Mouse (Mus musculus) ES-Bruce4 (cell line): ENCODE data around the gene G3bp2. TPM values are rescaled to one million over a fixed set of nuclear protein-coding genes. Genes with fewer than 3 reads are reported as not detected.
A peak's percentile ranks its signal among the peaks of the same experiment; 100 is the strongest.

Experiments used
- H3K27ac ChIP-seq: 2 replicates; pipeline ENCODE4 v1.5.1; 2012; ENCODE audit warnings: low read length, inconsistent platforms; ENCODE audit not compliant: insufficient read depth
- H3K27me3 ChIP-seq: 2 replicates; pipeline ENCODE4 v1.6.1; 2012; ENCODE audit warnings: mild to moderate bottlenecking, low read length, inconsistent platforms; ENCODE audit not compliant: control insufficient read depth, poor library complexity, insufficient read depth, severe bottlenecking
- H3K36me3 ChIP-seq: 2 replicates; pipeline ENCODE4 v1.6.1; 2012; ENCODE audit warnings: inconsistent platforms, mild to moderate bottlenecking, low read length, moderate library complexity; ENCODE audit not compliant: control insufficient read depth, poor library complexity, insufficient read depth, severe bottlenecking
- H3K4me1 ChIP-seq: one replicate; pipeline ENCODE4 v1.8.1; 2011; ENCODE audit warnings: low read length; ENCODE audit not compliant: control insufficient read depth, insufficient read depth
- H3K4me3 ChIP-seq: 2 replicates; pipeline ENCODE4 v1.5.1; 2011; ENCODE audit warnings: low read depth, mild to moderate bottlenecking, low read length
- H3K9ac ChIP-seq: 2 replicates; pipeline ENCODE4 v1.6.1; 2012; ENCODE audit warnings: low read depth, mild to moderate bottlenecking, inconsistent platforms; ENCODE audit not compliant: poor library complexity, severe bottlenecking
- H3K9me3 ChIP-seq: replicated peaks from 2 replicates; pipeline ENCODE4 v1.6.1; 2012; ENCODE audit warnings: mild to moderate bottlenecking, low read length, inconsistent platforms; ENCODE audit not compliant: control insufficient read depth, poor library complexity, insufficient read depth, severe bottlenecking
- CTCF ChIP-seq: IDR thresholded peaks from one replicate; pipeline ENCODE4 v1.8.1; 2011; ENCODE audit warnings: low read depth, low read length
- EP300 ChIP-seq: IDR thresholded peaks from 2 replicates; pipeline ENCODE4 v1.6.1; 2011; ENCODE audit warnings: low read depth, low read length; ENCODE audit not compliant: insufficient read depth
- POLR2A ChIP-seq: IDR thresholded peaks from one replicate; pipeline ENCODE4 v1.8.1; 2011; ENCODE audit warnings: low read length; ENCODE audit not compliant: insufficient read depth
- polyA plus RNA-seq: library from polyadenylated mRNA; stranded (reverse); fragments of >200 nt; gene quantifications from 2 replicates; pipeline ENCODE4 v1.2.4, GENCODE M21; 2011; ENCODE audit warnings: low read depth; ENCODE audit not compliant: missing spikeins, insufficient read depth, insufficient read length

G3bp2 gene
- polyA plus RNA-seq, 1 experiment, result 213 TPM

- H3K36me3 ChIP-seq, result no peaks in the 10 kb centered on the region
- TF ChIP-seq EP300 (no peak), POLR2A (no peak), CTCF (no peak)
- peaks cover 7% of the 10 kb centered on the region for H3K4me1 ChIP-seq
- H3K9me3 ChIP-seq, result no peaks in the 10 kb centered on the region
- H3K4me3 ChIP-seq, result no peak overlapping the region
- no peak overlapping the region for H3K9ac ChIP-seq
- H3K27ac ChIP-seq, result no peak overlapping the region
- no peaks in the 10 kb centered on the region for H3K27me3 ChIP-seq
Measured at GRCm38 (mm10) chr5:92096786-92097185, 13.3 kb upstream of the G3bp2 start.

- no peaks in the 10 kb centered on the region for H3K36me3 ChIP-seq
- H3K9me3 ChIP-seq, result no peaks in the 10 kb centered on the region
- TF ChIP-seq POLR2A, result no peak
- TF ChIP-seq CTCF, result no peak
- no peak for TF ChIP-seq EP300
- H3K4me1 ChIP-seq, result peaks cover 5% of the 10 kb centered on the region
- no peak overlapping the region for H3K4me3 ChIP-seq
- no peak overlapping the region for H3K27ac ChIP-seq
- no peaks in the 10 kb centered on the region for H3K27me3 ChIP-seq
- no peak overlapping the region for H3K9ac ChIP-seq
Measured at GRCm38 (mm10) chr5:92094062-92094415, 10.5 kb upstream of the G3bp2 start.

GRCm38 (mm10) chr5:92093263-92094061 lies 9.9 kb upstream of the G3bp2 start:
- Histone ChIP-seq H3K36me3 (no peaks in the 10 kb centered on the region), H3K27me3 (no peaks in the 10 kb centered on the region), H3K9me3 (no peaks in the 10 kb centered on the region), H3K9ac (no peak overlapping the region), H3K4me1 (peaks cover 5% of the 10 kb centered on the region), H3K27ac (no peak overlapping the region), H3K4me3 (no peak overlapping the region)
- no peak for TF ChIP-seq CTCF
- TF ChIP-seq EP300, result no peak

- TF ChIP-seq POLR2A (no peak), CTCF (no peak), EP300 (no peak)
- Histone ChIP-seq H3K36me3 (no peaks in the 10 kb centered on the region), H3K9me3 (no peaks in the 10 kb centered on the region), H3K9ac (no peak overlapping the region), H3K4me1 (no peaks in the 10 kb centered on the region), H3K27ac (no peak overlapping the region), H3K27me3 (no peaks in the 10 kb centered on the region), H3K4me3 (no peak overlapping the region)
Measured at GRCm38 (mm10) chr5:92087469-92087868, 4.0 kb upstream of the G3bp2 start.

- Histone ChIP-seq H3K9me3 (no peaks in the 10 kb centered on the region), H3K4me1 (no peaks in the 10 kb centered on the region), H3K27ac (peak overlapping the region; percentile 9; the same call in 1 of the 2 replicates), H3K27me3 (no peaks in the 10 kb centered on the region), H3K4me3 (no peak overlapping the region), H3K36me3 (no peaks in the 10 kb centered on the region), H3K9ac (no peak overlapping the region)
- TF ChIP-seq POLR2A (no peak), CTCF (no peak), EP300 (no peak)
Measured at GRCm38 (mm10) chr5:92085821-92086550, 2.5 kb upstream of the G3bp2 start.

- H3K36me3 ChIP-seq, result no peaks in the 10 kb centered on the region
- no peaks in the 10 kb centered on the region for H3K4me1 ChIP-seq
- H3K9me3 ChIP-seq, result no peaks in the 10 kb centered on the region
- H3K9ac ChIP-seq, result no peak overlapping the region
- H3K4me3 ChIP-seq, result no peak overlapping the region
- peak overlapping the region; percentile 58; the same call in 1 of the 2 replicates for H3K27ac ChIP-seq
- no peaks in the 10 kb centered on the region for H3K27me3 ChIP-seq
- TF ChIP-seq EP300, result no peak
- TF ChIP-seq CTCF, result no peak
- TF ChIP-seq POLR2A, result no peak
Measured at GRCm38 (mm10) chr5:92085246-92085645, 1.7 kb upstream of the G3bp2 start.
